Mouse (Mus musculus): Measurements from ENCODE around the gene Sec23a.
"Not testable (repeated sequence)": the region's sequence is repeated elsewhere in the genome, so short reads cannot be mapped to it uniquely, and the experiment has no call there.

The Sec23a gene

DNA sequence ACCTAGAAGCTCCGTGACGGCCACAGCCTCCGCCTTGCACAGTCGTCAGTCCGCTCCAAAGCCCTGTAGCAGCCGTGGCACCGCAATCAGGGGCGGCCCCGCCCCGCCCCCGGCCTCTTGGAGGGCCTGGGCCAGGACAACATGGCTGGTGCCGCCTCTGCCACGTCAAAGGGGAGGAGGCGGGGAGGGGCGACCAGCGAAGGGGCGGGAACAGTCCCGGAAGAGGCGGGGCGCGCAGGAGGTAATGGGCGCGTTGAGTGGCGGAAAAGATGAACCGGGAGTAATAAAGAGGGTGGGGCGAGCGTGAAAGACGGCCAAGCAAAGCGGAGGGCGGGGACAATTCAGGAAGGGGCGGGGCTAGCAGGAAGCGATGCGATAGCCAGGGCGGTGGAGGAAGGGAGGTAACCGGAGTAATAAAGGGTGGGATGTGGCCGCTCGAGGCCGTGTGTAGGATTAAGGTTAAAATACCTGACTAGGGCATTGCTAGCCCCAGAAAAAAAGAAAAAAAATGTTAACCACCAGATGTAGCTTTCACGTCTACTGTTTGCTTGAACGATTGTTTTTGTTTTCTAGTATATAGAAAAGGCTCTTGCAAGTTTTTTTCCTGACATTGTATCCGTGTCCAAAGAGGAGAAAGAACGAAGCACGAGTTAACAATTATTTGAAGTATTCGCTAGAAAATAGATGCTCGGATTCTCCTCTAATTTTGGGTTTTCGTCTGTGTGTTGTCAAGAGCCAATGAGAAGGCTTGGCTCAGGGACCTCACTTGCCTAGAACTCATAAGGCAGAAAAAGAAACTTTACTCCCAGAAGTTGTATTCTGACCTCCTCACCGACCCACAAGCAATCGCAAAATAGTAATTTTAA lies at the start of gene Sec23a:
TSS of gene Sec23a (minus strand) at position 174 of the 866 bp plus-strand sequence.
- peak; percentile 97 to 98 for DNase-seq (ENCODE audit: low read depth in 2 of 2, low spot score in 2 of 2)

DNA sequence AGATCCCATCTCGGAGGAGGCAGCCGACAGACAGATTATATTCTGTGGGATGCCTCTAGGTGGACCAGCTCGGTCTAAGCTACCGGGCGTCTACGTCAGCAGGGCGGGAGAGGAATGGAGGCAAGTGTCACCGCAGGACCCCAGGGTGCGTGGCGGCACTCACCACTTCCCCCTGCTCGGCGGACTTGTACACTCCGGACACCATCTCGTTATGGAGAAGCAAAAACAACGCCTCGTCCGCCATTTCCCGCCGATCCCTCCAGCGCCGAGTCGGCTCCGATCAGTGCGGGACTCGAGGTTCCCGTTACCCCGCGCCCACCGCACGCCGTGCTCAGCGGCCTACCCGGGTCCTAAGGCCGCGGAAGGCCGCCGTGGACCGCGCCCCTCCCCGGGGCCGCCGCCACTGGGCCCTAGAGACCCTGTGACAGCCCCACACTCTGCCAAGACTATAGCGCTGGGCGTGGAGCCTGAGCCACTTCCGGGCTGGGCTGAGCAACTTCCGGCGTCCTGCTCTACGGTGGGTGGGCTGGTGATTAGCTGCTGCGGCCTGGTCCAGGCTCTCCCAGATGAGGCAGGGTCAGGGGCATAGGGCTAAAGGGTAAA lies 49.3 kb upstream of the Sec23a start, which contains the start of gene Trappc6b:
TSS of gene Trappc6b (minus strand) at position 480 of the 603 bp plus-strand sequence.
- DNase-seq (ENCODE audit: low read depth in 2 of 2, low spot score in 2 of 2) = peak; percentile 57 to 62

DNA sequence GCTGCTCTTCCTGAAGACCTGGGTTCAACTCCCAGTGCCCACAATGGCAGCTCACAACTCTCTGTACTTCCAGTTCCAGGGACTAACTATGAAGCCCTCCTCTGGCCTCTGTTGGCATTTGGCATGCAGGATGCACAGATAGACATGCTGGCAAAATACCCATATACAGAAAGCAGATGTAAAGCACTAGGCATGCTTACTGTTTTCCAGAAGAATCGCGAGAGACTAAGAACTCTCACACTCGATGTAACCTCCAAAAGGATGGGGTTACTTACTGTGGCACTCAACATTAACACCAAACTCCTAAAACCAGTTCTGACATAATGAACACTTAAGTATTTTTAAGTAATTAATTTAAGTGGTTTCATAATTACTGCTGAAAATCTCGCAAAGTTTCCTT lies 48.5 kb upstream of the Sec23a start:
- no peak for DNase-seq (ENCODE audit: low read depth in 2 of 2, low spot score in 2 of 2)

DNA sequence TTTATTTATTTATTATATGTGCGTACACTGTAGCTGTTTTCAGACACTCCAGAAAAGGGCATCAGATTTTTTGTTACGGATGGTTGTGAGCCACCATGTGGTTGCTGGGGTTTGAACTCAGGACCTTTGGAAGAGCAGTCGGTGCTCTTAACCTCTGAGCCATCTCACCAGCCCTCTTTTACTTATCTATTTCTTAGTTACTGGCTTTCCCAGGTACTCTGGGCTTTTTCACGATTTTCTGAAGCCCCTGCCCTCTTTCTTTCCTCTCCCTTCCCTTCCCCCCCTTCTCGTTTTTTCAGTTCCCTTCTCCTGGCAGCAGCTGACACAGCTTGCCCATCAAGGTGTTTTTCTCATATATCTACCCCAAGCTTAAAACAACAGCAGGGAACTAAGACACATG lies 46.4 kb upstream of the Sec23a start:
- not testable (repeated sequence) for DNase-seq (ENCODE audit: low read depth in 2 of 2, low spot score in 2 of 2)

DNA sequence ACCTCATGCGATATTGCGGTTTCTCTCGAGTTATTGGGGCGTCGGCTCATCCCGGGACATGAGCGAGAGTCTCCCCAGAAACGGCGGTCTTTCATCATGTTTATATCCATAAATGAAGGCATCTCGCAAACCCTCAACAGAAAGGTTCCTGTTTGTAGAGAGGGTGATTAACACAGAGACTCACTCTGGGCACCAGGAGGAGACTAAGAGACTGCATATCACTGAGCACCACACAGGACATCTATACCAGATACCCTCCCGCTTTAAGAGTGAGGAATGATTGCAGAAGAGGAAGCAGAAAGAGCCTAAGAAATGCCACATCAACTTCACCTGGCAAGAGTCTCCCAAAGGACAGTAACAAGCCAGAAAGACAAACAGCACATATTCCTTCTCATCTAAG lies 44.4 kb upstream of the Sec23a start:
- no peak for DNase-seq (ENCODE audit: low read depth in 2 of 2, low spot score in 2 of 2)

DNA sequence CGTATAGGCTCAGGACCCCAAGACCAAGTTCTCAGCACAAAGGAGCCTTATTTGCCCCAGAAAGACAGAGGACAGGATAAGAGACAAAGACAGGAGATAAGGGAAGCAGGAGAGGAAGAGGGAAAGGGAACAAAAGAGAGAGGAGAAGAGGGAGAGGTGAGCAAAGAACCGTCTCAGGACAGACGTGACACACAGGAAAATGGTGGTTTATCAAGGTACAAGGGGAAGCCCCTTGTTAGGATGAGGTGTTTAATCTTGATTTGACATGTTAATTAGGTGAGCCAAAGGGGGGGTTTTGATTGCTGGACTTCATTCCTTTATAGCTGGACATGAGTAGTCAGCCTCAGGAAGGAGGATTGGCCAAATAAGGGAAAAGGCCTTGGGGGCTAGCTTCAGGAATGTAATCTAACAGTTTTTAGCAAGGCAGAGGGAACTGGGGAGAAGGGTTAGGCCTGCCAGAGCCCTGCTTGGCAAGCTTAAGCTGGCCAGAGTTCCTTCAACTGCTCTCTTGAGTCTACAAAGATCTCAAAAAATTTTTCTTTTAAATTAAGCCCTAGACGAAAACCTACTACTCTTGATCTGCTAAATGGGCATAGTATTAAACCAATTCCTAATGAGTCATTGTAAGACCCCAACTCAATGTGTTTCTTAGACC lies 43.5 kb upstream of the Sec23a start:
- no peak for DNase-seq (ENCODE audit: low read depth in 2 of 2, low spot score in 2 of 2)

DNA sequence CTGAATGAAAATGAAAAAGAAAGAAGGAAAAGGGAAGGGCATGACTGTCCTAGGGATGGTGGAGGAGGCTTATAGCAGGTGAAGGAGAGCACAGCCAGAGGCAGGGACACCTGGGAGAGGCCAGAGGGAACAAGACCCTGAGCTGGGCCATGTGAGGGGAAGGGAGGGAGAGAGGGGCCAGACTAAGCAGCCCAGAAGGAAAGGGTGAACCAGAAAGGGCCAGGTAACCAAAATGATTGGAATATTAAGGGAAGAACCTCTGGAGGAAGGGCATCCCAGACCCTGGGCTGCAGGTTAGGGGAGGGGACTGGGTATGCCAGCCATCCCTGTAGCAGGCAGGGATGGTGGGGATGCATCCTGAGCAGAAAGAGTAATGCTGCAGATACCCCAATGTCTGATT lies 42.2 kb upstream of the Sec23a start:
- DNase-seq (ENCODE audit: low read depth in 2 of 2, low spot score in 2 of 2) = no peak

DNA sequence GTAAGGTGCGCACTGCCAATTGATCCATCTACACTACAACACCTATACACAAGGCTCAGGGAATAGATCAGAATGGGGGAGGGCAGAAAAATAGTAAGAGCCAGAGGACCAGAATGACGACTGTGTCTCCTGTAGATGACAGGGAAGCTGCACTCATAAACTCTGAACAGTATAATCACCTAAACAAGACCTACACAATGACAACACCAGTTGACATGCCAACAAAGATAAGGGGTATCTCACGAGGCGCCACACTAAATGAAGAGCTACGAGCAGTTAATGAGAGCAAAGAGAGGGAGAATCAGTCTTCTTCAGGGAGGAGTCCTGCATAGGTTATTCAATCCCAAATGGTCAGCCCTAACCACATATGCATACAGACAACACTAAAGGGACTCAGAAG lies 41.3 kb upstream of the Sec23a start:
- DNase-seq (ENCODE audit: low read depth in 2 of 2, low spot score in 2 of 2) = no peak

DNA sequence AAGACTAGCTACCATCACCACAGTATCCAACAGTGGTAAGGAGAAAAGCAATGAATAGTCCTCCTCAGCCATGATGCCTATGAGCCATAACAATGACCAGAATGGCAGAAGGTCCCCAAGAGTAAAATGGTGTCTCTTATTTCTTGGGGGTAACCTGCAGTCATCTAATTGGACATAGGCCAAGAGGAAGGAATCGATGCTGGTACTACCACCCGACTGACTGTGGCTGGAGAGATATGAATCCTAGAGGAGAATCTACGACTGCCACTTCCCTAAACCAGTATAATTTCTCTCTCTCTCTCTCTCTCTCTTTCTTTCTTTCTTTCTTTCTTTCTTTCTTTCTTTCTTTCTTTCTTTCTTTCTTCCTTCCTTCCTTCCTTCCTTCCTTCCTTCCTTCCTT lies 40.7 kb upstream of the Sec23a start:
- DNase-seq (ENCODE audit: low read depth in 2 of 2, low spot score in 2 of 2) = no peak

DNA sequence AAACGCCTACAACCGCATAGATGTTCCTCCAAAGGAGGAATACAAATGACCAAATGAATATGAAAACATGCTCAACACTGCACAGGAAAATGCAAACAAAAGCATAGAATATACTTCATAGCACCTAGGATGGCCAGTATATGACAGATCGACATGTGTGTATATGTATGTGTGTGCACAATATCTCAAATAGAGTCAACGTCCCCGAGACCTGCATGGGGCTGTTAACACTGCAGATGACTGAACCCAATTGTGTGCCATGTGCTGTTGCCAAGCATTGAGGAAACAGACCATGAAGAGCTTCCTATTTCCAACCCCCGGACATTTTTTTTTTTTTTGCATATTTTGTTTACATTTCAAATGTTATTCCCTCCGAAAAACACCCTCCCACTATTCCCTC lies 29.0 kb upstream of the Sec23a start:
- no peak for DNase-seq (ENCODE audit: low read depth in 2 of 2, low spot score in 2 of 2)

DNA sequence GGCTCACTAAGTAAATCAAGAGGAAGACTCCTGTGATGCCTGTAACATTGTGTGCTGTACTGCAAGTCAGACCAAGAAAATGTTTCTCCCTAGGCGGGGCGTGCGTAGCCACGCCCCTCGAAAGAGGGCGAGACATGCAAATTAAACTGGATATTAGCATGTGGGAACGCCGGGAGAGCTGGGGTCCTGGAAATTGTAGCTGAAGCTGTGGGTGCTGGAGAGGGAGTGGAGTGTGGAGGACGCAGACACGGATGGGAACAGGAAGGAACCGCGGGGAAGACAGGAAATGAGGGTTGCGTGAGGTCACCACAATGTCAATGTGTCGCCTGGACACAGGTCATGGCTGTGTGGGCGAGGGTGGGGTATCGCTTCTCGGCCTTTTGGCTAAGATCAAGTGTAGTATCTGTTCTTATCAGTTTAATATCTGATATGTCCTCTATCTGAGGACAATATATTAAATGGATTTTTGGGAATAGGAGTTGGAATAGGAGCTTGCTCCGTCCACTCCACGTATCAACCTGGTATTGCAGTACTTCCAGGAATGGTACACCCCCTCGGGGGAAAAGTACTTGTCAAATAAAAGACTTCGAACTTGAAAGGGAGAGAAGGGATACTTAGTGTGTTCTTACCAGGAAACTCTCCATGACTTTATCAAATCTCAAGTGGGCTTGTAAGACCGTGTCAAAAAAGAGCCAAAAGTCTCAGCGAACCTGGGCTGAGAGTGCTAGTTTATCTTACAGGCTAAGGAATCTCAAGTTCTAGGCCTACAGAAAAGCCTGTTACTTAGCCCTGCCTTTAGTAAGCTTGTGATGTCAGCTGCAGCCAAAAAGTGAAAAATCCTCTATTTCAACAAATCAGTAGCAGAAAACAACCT lies 28.4 kb upstream of the Sec23a start:
- no peak for DNase-seq (ENCODE audit: low read depth in 2 of 2, low spot score in 2 of 2)

DNA sequence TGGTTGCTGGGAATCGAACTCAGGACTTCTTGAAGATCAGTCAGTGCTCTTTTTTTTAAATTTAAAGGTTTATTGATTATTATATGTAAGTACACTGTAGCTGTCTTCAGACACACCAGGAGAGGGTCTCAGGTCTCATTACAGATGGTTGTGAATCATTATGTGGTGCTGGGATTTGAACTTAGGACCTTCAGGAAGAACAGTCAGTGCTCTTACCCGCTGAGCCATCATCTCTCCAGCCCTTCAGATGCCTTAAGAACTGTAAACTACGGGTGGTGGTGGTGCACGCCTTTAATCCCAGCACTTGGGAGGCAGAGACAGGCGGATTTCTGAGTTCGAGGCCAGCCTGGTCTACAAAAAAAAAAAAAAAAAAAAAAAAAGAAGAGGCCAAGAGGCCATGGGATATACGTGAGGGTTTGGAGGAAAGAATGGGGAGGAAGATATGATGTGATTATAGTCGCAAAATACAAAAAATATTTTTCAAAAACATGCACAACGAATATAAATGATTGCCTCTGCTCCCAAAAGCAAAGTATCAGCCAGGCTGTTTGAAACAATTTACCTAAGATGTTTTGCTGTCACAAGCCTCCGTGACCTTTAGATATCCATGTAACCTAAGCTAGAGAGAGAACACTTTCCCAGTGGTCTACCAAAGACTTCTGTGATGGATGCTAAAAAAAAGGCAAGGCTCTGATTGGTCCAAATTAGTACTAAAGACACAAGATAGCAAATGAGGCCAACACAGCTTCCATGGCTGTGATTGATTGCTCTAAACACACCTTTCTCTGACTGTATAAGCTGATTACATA lies 27.5 kb upstream of the Sec23a start:
- no peak for DNase-seq (ENCODE audit: low read depth in 2 of 2, low spot score in 2 of 2)

DNA sequence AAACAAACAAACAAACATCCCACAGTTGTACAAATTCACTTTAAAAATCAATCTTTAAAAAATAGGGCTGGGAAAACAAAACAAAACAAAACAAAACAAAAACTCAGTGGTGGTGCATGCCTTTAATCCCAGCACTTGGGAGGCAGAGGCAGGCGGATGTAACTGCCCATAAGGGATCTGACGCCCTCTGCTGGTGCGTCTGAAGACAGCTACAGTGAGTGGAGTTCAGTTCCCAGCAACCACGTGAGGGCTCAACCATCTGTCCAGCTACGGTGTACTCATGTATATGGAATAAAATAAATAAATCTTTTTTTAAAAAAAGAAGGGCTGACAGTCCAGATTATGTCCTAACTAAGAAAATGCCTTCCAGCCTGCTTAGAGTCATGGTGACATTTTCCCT lies 20.3 kb upstream of the Sec23a start:
- DNase-seq (ENCODE audit: low read depth in 2 of 2, low spot score in 2 of 2) = no peak

DNA sequence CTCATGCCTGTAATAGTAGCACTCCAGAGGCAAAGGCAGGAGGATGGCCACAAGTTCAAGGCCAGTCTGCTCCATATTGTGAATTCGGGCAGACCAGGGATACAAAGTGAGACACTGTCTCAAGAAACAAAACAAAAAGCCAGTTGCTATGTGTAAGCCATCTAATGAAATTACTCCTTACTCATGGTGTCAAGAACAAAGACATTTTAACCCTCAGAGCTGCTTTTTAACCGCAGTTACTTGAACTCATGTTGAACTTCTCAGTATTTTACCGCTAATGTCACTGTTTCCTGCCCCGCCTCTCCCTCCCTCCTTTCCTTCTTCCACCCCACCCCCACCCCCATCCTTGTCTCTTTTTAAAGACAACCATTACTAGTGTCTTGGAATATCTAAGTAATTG lies 9.5 kb upstream of the Sec23a start:
- DNase-seq (ENCODE audit: low read depth in 2 of 2, low spot score in 2 of 2) = no peak

DNA sequence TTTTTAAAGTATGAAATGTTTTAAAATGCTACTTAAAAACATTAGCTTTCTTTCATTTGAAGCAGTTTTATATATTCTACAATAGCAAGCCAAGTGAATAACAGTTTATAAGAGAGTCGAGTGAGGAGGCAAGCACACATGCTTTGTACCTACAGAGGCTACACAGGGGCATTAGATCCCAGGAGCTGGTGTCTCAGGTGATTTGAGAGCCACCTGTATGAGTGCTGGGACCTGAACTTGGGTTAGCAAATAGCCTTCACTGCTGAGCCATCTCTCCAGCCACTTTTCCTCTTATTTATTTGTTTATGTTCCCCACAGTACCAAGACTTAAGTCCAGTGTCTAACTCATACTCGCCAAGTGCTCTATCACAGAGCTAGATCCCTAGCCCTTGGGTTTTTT lies 8.1 kb upstream of the Sec23a start:
- no peak for DNase-seq (ENCODE audit: low read depth in 2 of 2, low spot score in 2 of 2)

DNA sequence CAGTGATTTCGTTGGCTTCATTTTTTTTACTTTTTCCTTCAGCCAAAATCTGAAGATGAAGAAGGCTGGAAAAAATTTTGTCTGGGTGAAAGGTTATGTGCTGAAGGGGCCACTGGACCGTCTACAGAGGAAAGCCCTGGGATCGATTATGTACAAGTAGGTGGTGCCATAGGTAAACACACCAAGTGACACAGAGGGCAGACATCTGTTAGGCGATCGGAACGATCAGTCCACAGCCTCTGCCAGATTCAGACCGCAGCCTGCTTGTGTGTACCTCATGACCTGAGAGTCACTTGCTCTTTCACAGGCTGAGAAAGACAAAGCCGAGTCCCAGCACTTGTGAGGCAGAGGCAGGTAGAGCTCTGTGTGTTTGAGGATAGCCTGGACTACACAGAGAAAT lies 6.2 kb upstream of the Sec23a start:
- no peak for DNase-seq (ENCODE audit: low read depth in 2 of 2, low spot score in 2 of 2)

DNA sequence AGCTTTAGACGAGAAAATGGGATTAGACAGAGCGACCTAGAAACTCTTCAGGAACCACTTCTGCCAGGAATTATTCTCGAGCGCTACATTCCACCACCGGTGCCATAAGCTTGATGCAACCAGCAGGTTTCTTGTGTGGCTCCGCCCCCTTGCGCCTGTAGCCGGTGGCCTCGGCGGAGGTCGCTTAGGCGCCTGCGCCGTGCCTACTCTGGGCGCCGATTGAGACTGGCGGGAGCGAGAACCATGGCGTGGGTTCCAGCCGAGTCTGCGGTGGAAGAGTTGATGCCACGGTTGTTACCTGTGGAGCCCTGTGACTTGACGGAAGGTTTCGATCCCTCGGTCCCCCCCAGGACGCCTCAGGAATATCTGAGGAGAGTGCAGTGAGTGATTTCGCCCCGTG lies 1.4 kb upstream of the Sec23a start, which contains the start of gene Gemin2:
TSS of gene Gemin2 (plus strand) at position 160 of the 400 bp plus-strand sequence.
- DNase-seq (ENCODE audit: low read depth in 2 of 2, low spot score in 2 of 2) = peak; percentile 86

DNA sequence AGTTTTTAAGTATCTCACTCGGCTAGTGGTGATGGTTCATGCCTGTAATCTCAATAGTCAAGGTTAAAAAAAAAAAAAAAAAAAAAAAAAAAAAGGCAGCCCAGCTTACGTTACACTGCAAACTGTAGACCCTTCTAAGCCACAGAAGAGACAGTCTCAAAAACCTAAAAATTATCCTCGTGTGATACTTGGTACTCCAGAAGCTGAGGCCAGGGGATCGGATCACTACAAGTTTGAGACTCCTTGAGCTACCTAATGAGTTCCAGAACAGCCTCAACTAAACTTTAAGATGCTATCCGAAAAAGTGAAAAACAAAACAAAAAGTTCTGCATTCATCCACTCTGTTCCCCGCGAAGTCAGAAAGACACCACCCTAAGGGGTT lies 884 bp upstream of the Sec23a start:
- peak in 1 of 2 experiments; percentile 3 for DNase-seq (ENCODE audit: low read depth in 2 of 2, low spot score in 2 of 2)

DNA sequence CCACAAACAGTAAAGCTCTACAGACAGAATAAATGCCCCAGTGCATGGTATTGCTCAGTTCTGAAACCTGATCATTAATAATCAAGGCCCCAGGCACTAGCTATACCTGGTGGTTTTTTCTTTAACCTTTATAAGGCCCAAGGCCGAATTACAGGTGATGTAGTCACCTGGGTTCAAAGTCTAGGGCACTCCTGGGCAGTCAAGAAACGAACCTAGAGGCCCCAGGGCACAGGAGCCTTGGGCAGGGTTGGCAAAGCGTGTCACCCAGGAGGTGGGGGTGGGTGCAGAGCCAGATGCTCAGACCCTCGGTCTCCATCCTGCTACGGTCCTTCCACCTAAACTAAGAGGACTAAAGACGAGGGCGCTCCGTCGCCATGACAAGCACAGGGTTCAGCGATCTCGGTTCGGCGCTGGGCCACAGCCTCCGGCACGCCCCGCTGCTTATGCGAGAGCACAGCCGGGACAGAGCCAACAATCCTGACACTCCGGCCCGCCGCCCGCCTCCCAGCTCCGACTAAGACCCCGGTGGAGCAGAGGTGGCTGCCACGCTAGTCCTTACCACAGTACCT lies 458 bp downstream of the Sec23a start:
- DNase-seq (ENCODE audit: low read depth in 2 of 2, low spot score in 2 of 2) = no peak

DNA sequence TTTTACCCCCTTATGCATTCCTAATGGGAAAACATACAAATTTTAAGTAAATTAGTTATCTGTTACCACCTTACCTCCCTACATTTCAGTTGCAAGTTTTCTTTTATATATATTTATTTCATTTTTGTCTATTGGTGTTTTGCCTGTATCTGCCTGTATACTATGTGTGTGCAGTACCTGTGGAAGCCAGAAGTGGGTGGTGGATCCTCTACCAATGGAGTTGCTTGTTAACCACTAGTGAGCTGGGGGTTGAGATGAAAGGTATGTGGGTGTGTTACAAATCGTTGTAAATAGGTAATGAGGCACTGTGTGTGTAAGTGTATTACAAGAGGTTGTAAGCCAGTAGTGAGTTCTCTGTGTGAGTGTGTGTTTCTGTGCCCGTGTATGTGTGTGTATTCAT lies 1.3 kb downstream of the Sec23a start:
- peak; percentile 15 to 25 for DNase-seq (ENCODE audit: low read depth in 2 of 2, low spot score in 2 of 2)

All from CD8-positive naive resting alpha-beta T cell, adult 2 months (primary cell).